Mouse (Mus musculus) erythroblast, embryonic 14.5 days (primary cell): Measurements from ENCODE around the gene Paqr8.

Experiments
- GATA1 ChIP-seq: IDR thresholded peaks from 2 replicates; pipeline ENCODE4 v1.6.1; 2012; ENCODE audit warnings: low read length, inconsistent platforms, mixed read lengths
- TAL1 ChIP-seq: IDR thresholded peaks from 3 replicates; pipeline ENCODE4 v1.6.1; 2012; ENCODE audit warnings: low read length, inconsistent platforms, mixed read lengths

- TF ChIP-seq GATA1: no peak
- TF ChIP-seq TAL1: no peak
Measured at GRCm38 (mm10) chr1:20940151-20940550, 49.7 kb downstream of the Paqr8 start.
